Mouse (Mus musculus): ENCODE measurements around the gene 1700088E04Rik. TPM values are rescaled to one million over a fixed set of nuclear protein-coding genes. Genes with fewer than 3 reads are reported as not detected.

Gene 1700088E04Rik
- polyA plus RNA-seq, 1 experiment, result 1.6 TPM

DNA sequence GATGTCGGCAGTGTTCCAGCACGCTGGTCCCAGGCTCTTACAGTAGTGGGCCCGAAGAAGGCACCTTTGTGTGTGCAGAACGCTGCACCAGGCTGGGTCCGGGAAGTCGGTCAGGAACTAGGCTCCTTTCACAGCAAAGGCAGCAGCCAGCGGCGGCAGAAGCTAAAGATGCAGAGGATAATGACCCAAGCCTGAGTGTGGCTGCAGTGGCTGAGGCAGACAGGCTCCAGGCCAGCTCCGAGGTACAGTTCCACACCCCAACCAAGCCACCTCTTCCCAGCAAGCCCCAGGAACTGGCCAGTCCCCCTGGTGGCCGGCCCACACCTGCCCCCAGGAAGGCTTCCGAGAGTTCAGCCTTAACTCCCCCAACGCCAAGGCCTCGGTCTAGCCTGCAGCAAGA, 18.5 kb downstream of the 1700088E04Rik start:
- no peak overlapping the region for H3K27ac ChIP-seq (ENCODE audit: insufficient read depth, low read depth, low read length)
- no peak for TF ChIP-seq CTCF (IDR thresholded peaks at IDR 0.05; ENCODE audit: low read depth, low read length)
- TF ChIP-seq POLR2A (IDR thresholded peaks at IDR 0.05; ENCODE audit: borderline replicate concordance, low read depth, low read length), result no peak
- no peaks in the 10 kb centered on the region for H3K4me1 ChIP-seq (ENCODE audit: control insufficient read depth, insufficient read depth, low read length)
- H3K4me3 ChIP-seq (ENCODE audit: insufficient read depth, low read length), result no peak overlapping the region

DNA sequence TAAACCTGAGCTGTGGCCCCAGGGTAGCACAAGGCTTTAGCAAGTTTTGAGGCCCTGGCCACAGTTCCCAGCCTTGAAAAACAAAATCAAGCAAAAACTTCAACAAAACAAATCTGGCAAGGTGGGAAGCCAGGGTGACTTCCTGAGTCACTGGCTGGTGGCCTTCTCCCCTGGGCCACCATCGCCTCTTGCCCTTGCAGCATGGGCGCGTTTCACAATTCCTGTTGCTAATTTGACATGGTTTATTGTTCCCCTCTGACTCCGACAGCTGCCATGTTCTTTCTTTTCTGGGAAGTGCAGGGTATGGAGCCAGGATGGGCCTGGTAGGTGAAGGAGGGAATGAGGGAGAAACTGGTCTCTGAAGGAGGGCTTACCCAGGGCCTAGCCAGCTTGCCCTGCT, 18.9 kb downstream of the 1700088E04Rik start:
- no peak for TF ChIP-seq POLR2A (IDR thresholded peaks at IDR 0.05; ENCODE audit: borderline replicate concordance, low read depth, low read length)
- no peak for TF ChIP-seq CTCF (IDR thresholded peaks at IDR 0.05; ENCODE audit: low read depth, low read length)
- no peak overlapping the region for H3K4me3 ChIP-seq (ENCODE audit: insufficient read depth, low read length)
- no peak overlapping the region for H3K27ac ChIP-seq (ENCODE audit: insufficient read depth, low read depth, low read length)

GRCm38 (mm10) chr15:79119491-79119890, 21.6 kb downstream of the 1700088E04Rik start:
- no peaks in the 10 kb centered on the region for H3K4me1 ChIP-seq (ENCODE audit: control insufficient read depth, insufficient read depth, low read length)
- no peak overlapping the region for H3K27ac ChIP-seq (ENCODE audit: insufficient read depth, low read depth, low read length)
- no peak overlapping the region for H3K4me3 ChIP-seq (ENCODE audit: insufficient read depth, low read length)
- TF ChIP-seq POLR2A (IDR thresholded peaks at IDR 0.05; ENCODE audit: borderline replicate concordance, low read depth, low read length) (no peak), CTCF (IDR thresholded peaks at IDR 0.05; ENCODE audit: low read depth, low read length) (no peak)

More for the DNA sequence above, 18.9 kb downstream of the 1700088E04Rik start:
- H3K4me1 ChIP-seq (ENCODE audit: control insufficient read depth, insufficient read depth, low read length), result no peaks in the 10 kb centered on the region

GRCm38 (mm10) chr15:79115276-79115675, 25.8 kb downstream of the 1700088E04Rik start:
- no peak overlapping the region for H3K4me3 ChIP-seq (ENCODE audit: insufficient read depth, low read length)
- peaks cover 10% of the 10 kb centered on the region for H3K4me1 ChIP-seq (ENCODE audit: control insufficient read depth, insufficient read depth, low read length)
- TF ChIP-seq POLR2A (IDR thresholded peaks at IDR 0.05; ENCODE audit: borderline replicate concordance, low read depth, low read length) (no peak), CTCF (IDR thresholded peaks at IDR 0.05; ENCODE audit: low read depth, low read length) (no peak)
- H3K27ac ChIP-seq (ENCODE audit: insufficient read depth, low read depth, low read length), result no peak overlapping the region

GRCm38 (mm10) chr15:79111774-79112173, 29.3 kb downstream of the 1700088E04Rik start:
- TF ChIP-seq POLR2A (IDR thresholded peaks at IDR 0.05; ENCODE audit: borderline replicate concordance, low read depth, low read length) (no peak), CTCF (IDR thresholded peaks at IDR 0.05; ENCODE audit: low read depth, low read length) (no peak)
- Histone ChIP-seq H3K27ac (ENCODE audit: insufficient read depth, low read depth, low read length) (no peak overlapping the region), H3K4me1 (ENCODE audit: control insufficient read depth, insufficient read depth, low read length) (peaks cover 26% of the 10 kb centered on the region)

DNA sequence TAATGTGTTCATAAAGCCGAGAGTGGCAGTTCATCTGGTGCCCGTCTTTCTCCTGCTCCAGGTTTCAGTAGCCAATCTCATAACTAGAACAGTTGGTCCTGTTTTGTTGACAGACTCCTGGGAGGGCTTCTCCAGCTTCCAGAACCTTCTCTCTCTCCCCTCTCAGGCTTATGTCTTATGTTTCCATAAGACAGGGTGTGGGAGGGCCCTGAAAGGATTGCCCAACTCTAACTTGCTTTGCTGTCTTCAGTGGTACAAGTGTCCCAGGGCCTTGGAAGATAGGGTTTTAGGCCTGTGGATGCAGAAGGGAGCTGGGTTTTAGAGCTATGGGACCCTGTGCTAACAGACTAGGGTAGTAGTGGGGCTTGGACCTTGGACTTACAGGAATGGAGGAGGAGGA, 30.5 kb downstream of the 1700088E04Rik start:
- no peak overlapping the region; the same call in 1 of the 2 replicates for H3K4me3 ChIP-seq (ENCODE audit: insufficient read depth, low read length)

More at GRCm38 (mm10) chr15:79111774-79112173, 29.3 kb downstream of the 1700088E04Rik start:
- no peak overlapping the region for H3K4me3 ChIP-seq (ENCODE audit: insufficient read depth, low read length)

DNA sequence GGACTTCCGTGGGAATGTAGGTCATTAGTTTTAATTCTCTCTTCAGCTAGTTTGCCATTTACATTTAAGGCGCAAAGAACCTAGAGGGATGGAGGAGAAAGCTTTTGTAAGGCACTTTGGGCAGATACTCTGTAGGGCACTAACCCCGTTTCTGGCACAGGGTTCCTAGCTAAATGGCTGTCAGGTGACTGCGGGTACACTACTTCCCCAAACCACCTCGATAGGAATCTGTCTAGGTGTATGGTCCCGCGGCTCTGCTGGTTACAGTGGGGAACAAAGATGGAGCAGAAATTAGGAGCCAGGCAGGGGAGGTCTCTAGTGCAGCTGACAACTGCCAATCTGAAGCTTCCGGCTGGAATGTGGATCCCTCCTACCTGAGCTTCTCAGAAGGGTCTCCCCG, 31.0 kb downstream of the 1700088E04Rik start:
- Histone ChIP-seq H3K4me1 (ENCODE audit: control insufficient read depth, insufficient read depth, low read length) (peaks cover 26% of the 10 kb centered on the region), H3K27ac (ENCODE audit: insufficient read depth, low read depth, low read length) (no peak overlapping the region), H3K4me3 (ENCODE audit: insufficient read depth, low read length) (peak overlapping the region; percentile 95)
- TF ChIP-seq POLR2A (IDR thresholded peaks at IDR 0.05; ENCODE audit: borderline replicate concordance, low read depth, low read length) (no peak), CTCF (IDR thresholded peaks at IDR 0.05; ENCODE audit: low read depth, low read length) (no peak)

More for the DNA sequence above, 30.5 kb downstream of the 1700088E04Rik start:
- TF ChIP-seq CTCF (IDR thresholded peaks at IDR 0.05; ENCODE audit: low read depth, low read length) (no peak), POLR2A (IDR thresholded peaks at IDR 0.05; ENCODE audit: borderline replicate concordance, low read depth, low read length) (no peak)
- H3K4me1 ChIP-seq (ENCODE audit: control insufficient read depth, insufficient read depth, low read length), result peaks cover 26% of the 10 kb centered on the region
- no peak overlapping the region for H3K27ac ChIP-seq (ENCODE audit: insufficient read depth, low read depth, low read length)

DNA sequence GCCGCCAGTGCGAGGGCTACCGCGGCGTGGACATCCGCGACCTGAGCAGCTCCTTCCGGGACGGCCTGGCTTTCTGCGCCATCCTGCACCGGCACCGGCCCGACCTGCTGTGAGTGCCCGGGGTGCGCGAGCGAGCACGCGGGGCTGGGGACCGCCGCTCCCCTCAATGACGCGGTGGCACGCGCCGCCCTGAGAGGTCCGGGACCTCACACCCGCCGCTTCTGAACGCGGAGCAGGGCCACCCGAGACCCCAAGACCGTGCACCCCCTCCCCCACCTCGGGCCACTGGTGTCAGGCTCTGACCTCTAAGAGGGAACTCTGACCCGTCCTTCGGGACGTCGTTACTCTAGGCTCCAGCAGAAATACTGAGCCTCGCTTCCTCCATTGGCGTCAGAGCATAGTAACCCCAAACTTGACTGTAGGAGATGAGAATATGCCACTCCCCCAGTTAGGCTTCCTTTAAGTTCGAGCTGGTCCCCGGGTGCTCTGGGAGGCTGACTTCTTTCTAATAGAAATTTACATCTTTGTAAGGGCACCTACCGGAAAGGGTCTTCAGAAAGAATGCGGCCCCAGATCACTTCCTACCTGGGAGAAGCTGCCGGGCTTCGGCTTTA, 31.6 kb downstream of the 1700088E04Rik start:
- Histone ChIP-seq H3K4me1 (ENCODE audit: control insufficient read depth, insufficient read depth, low read length) (peaks cover 26% of the 10 kb centered on the region), H3K27ac (ENCODE audit: insufficient read depth, low read depth, low read length) (peak overlapping the region; percentile 58), H3K4me3 (ENCODE audit: insufficient read depth, low read length) (peak overlapping the region; percentile 95)
- TF ChIP-seq CTCF (IDR thresholded peaks at IDR 0.05; ENCODE audit: low read depth, low read length) (no peak), POLR2A (IDR thresholded peaks at IDR 0.05; ENCODE audit: borderline replicate concordance, low read depth, low read length) (no peak)

- Histone ChIP-seq H3K4me3 (ENCODE audit: insufficient read depth, low read length) (peak within 1 kb of the TSS; percentile 95), H3K4me1 (ENCODE audit: control insufficient read depth, insufficient read depth, low read length) (peaks cover 26% of the 10 kb centered on the region), H3K27ac (ENCODE audit: insufficient read depth, low read depth, low read length) (peak within 1 kb of the TSS; percentile 58)
- TF ChIP-seq CTCF (IDR thresholded peaks at IDR 0.05; ENCODE audit: low read depth, low read length) (no peak), POLR2A (IDR thresholded peaks at IDR 0.05; ENCODE audit: borderline replicate concordance, low read depth, low read length) (no peak)
These were observed 32.4 kb downstream of the 1700088E04Rik start, which contains the start of gene Micall1 for GRCm38 (mm10) chr15:79108421-79109320. Micall1 (plus strand) TSS chr15:79108898.

- TF ChIP-seq CTCF (IDR thresholded peaks at IDR 0.05; ENCODE audit: low read depth, low read length) (0 out of 2 replicates have a peak, but pooled peaks have one; percentile 11), POLR2A (IDR thresholded peaks at IDR 0.05; ENCODE audit: borderline replicate concordance, low read depth, low read length) (no peak; the same call in 1 of the 2 replicates)
- Histone ChIP-seq H3K4me3 (ENCODE audit: insufficient read depth, low read length) (peak overlapping the region; percentile 95), H3K4me1 (ENCODE audit: control insufficient read depth, insufficient read depth, low read length) (peaks cover 26% of the 10 kb centered on the region), H3K27ac (ENCODE audit: insufficient read depth, low read depth, low read length) (peak overlapping the region; percentile 38)
These were observed 33.1 kb downstream of the 1700088E04Rik start for GRCm38 (mm10) chr15:79107966-79108365.

Measured in bone marrow macrophage, adult 2 months (primary cell).